Mouse (Mus musculus) liver, postnatal 0 days (tissue): ENCODE data around the gene Rbm8a2. TPM values are rescaled to one million over a fixed set of nuclear protein-coding genes. Genes with fewer than 3 reads are reported as not detected.

Experiments used
- ATAC-seq: fragments of 200-750 bp; cut with Nextera tagmentation; 2 replicates; pipeline ENCODE4 v1.8.0; 2017; ENCODE audit warnings: mild to moderate bottlenecking, moderate library complexity
- DNase-seq: peaks from one replicate; pipeline ENCODE4 v3.0.0-alpha.2; 2016
- H3K27ac ChIP-seq: fragments of 300-500 bp; sonication (generic); 2 replicates; pipeline ENCODE4 v1.5.1; 2014; ENCODE audit warnings: antibody characterized with exemption, moderate library complexity, mild to moderate bottlenecking, low read depth
- H3K27me3 ChIP-seq: fragments of 300-500 bp; sonication (generic); 2 replicates; pipeline ENCODE4 v1.6.1; 2014; ENCODE audit warnings: low read length, control low read depth, mixed read lengths; ENCODE audit not compliant: insufficient read depth
- H3K36me3 ChIP-seq: fragments of 300-500 bp; sonication (generic); replicated peaks from 2 replicates; pipeline ENCODE4 v1.6.1; 2014; ENCODE audit warnings: mild to moderate bottlenecking, control low read depth, low read length, moderate library complexity, mixed read lengths; ENCODE audit not compliant: insufficient read depth
- H3K4me1 ChIP-seq: fragments of 300-500 bp; sonication (generic); 2 replicates; pipeline ENCODE4 v1.6.1; 2014; ENCODE audit warnings: antibody characterized with exemption, mild to moderate bottlenecking, control low read depth; ENCODE audit not compliant: insufficient read depth
- H3K4me2 ChIP-seq: fragments of 300-500 bp; sonication (generic); 2 replicates; pipeline ENCODE4 v1.6.1; 2014; ENCODE audit warnings: low read depth, mild to moderate bottlenecking, low read length, moderate library complexity, mixed read lengths
- H3K4me3 ChIP-seq: fragments of 300-500 bp; sonication (generic); 2 replicates; pipeline ENCODE4 v1.5.1; 2014; ENCODE audit warnings: low read depth, low read length
- H3K9ac ChIP-seq: fragments of 300-500 bp; sonication (generic); replicated peaks from 2 replicates; pipeline ENCODE4 v1.6.1; 2014; ENCODE audit warnings: mild to moderate bottlenecking, moderate library complexity
- H3K9me3 ChIP-seq: fragments of 300-500 bp; sonication (generic); 2 replicates; pipeline ENCODE4 v1.6.1; 2016; ENCODE audit warnings: mild to moderate bottlenecking, control low read depth, low read length, mixed read lengths
- CTCF ChIP-seq: sonication (generic); IDR thresholded peaks from 2 replicates; pipeline ENCODE4 v1.5.1; 2016; ENCODE audit warnings: antibody characterized with exemption, low read depth
- EP300 ChIP-seq: IDR thresholded peaks from 2 replicates; pipeline ENCODE4 v1.6.1; 2016; ENCODE audit warnings: antibody characterized with exemption, low read depth, mild to moderate bottlenecking
- WGBS: fragments of 180-500 bp; shearing (Covaris S2); extraction: QIAGEN DNeasy Blood & Tissue Kit; methylation state at CpG from one replicate; pipeline ENCODE4 v1.1.7; 2014; ENCODE audit not compliant: insufficient replicate concordance; 5-methylcytosine and 5-hydroxymethylcytosine counted together
- polyA plus RNA-seq: library from polyadenylated mRNA; unstranded; fragments of >200 nt; fragmentation: Nextera tagmentation; extraction: Ambion mirVana; gene quantifications from 2 replicates; pipeline ENCODE4 v1.2.1, GENCODE M21; 2015

Gene Rbm8a2
- polyA plus RNA-seq, 1 experiment from 2014 or later, result 0.36 TPM

DNA sequence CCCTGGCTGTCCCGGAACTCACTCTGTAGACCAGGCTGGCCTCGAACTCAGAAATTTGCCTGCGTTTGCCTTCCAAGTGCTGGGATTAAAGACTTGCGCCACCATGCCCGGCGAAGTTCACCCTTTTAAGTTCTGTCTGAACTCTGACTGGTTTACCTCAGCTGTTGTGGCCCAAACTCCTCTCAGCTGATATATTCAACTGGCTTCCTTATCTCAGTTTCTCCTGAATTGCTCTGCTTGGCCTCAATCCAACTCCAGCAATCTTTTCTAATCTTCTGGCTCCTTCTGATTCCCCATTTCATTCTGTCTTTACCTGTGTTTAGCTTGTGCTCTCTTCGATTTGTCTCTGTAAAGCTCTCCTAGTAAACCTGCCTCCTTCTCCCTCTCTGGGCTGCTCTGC is 35.7 kb downstream of the Rbm8a2 start:
- Histone ChIP-seq H3K36me3 (no peaks in the 10 kb centered on the region), H3K9me3 (no peaks in the 10 kb centered on the region), H3K4me2 (no peak overlapping the region), H3K27ac (no peak overlapping the region), H3K4me3 (no peak overlapping the region), H3K4me1 (no peaks in the 10 kb centered on the region), H3K9ac (no peak overlapping the region), H3K27me3 (no peaks in the 10 kb centered on the region)
- no peak for TF ChIP-seq EP300
- no peak for TF ChIP-seq CTCF
- ATAC-seq (no peak), DNase-seq (no peak)
- WGBS, result 74% methylated on average over 7 of the region's 7 CpGs

DNA sequence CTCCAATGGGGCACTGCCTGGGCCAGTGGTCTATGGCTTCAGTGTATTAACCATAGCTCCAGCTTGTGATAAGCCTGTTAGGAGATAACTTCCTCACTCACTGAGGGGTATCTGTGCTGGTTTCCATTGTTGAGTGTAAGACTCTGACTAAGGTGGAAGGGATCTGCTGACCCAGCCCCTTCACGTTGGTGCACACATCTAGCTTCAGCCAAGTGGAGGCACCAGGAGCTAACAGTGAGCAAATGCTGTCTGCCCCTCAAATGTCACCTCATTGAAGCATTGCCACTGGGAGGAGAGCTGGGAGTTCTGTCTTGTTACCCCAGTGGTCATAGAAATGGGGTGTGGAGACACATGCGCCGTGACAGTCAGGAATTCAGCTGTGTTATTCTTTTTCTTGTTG is 40.2 kb downstream of the Rbm8a2 start:
- TF ChIP-seq EP300 (no peak), CTCF (no peak)
- no peak for ATAC-seq
- H3K4me1 ChIP-seq, result no peaks in the 10 kb centered on the region
- H3K4me3 ChIP-seq, result no peak overlapping the region
- H3K4me2 ChIP-seq, result no peak overlapping the region
- no peaks in the 10 kb centered on the region for H3K36me3 ChIP-seq
- H3K9me3 ChIP-seq, result no peaks in the 10 kb centered on the region
- H3K27ac ChIP-seq, result no peak overlapping the region
- WGBS, result 61% methylated on average over 3 of the region's 3 CpGs
- no peak overlapping the region for H3K9ac ChIP-seq
- DNase-seq, result no peak
- no peaks in the 10 kb centered on the region for H3K27me3 ChIP-seq

DNA sequence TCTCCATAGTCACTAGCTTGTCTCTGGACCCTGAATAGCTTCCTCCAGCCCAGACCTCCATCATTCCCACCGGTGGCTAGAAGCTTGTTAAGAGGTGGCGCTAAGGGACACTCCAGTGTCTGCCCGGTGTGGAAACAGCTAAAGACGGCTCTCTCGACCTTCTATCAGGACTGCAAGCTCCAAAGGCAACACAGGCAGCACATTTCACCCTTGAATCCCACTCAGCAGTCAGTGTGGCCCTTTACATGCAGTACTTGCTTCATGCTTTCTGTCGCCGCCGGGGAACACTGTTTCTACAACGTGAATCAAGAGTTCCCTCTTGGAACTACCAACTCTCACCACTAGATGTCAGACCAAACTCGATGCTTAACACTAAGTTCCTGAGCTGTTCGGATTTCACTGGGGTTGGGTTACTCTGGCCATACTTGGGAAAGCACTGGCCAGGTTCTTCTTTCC is 42.6 kb downstream of the Rbm8a2 start:
- 15% methylated on average over 11 of the region's 11 CpGs for WGBS
- H3K27me3 ChIP-seq, result no peaks in the 10 kb centered on the region
- TF ChIP-seq EP300 (no peak), CTCF (peak; percentile 83)
- ATAC-seq (peak; percentile 62; the same call in 1 of the 2 replicates), DNase-seq (peak; percentile 43)
- no peaks in the 10 kb centered on the region for H3K36me3 ChIP-seq
- no peak overlapping the region for H3K27ac ChIP-seq
- H3K9me3 ChIP-seq, result no peaks in the 10 kb centered on the region
- no peak overlapping the region for H3K4me3 ChIP-seq
- H3K4me2 ChIP-seq, result 0 out of 2 replicates have a peak overlapping the region, but pooled peaks have one; percentile 10
- no peak overlapping the region for H3K9ac ChIP-seq
- no peaks in the 10 kb centered on the region for H3K4me1 ChIP-seq

GRCm38 (mm10) chr1:175931391-175931790 is 47.5 kb downstream of the Rbm8a2 start:
- 87% methylated on average over 5 of the region's 5 CpGs for WGBS
- no peak overlapping the region for H3K4me3 ChIP-seq
- TF ChIP-seq EP300 (no peak), CTCF (no peak)
- no peaks in the 10 kb centered on the region for H3K9me3 ChIP-seq
- no peak overlapping the region for H3K27ac ChIP-seq
- DNase-seq (no peak), ATAC-seq (no peak)
- H3K9ac ChIP-seq, result no peak overlapping the region
- H3K4me1 ChIP-seq, result no peaks in the 10 kb centered on the region
- H3K27me3 ChIP-seq, result no peaks in the 10 kb centered on the region
- H3K36me3 ChIP-seq, result no peaks in the 10 kb centered on the region
- no peak overlapping the region for H3K4me2 ChIP-seq

Other genes with a start within 250 kb of the Rbm8a2 start
- 10.8 and 13.6 TPM in 2 replicates for gene Exo1, start 98.5 kb downstream of the Rbm8a2 start, polyA plus RNA-seq
- gene Gm38100, start 58.8 kb downstream of the Rbm8a2 start, polyA plus RNA-seq, result not detected in 2 replicates